26 mouse cellular contexts compared by ENCODE assay signal in genomic region chr13:58955237-58955777, GRCm38 (mm10).
A peak's percentile ranks its signal among the peaks of the same experiment; 100 is the strongest.
DNase-seq lines count a peak whose midpoint lies in the region; ATAC-seq and TF ChIP-seq lines count a peak whose summit lies in the region.
"Had no signal": no experiment of that assay in that cellular context is flagged by ENCODE, and none has a peak within 500 bp of the region (broad histone marks: within the 10 kb centered on the region; RNA-seq: fewer than 3 reads in every experiment).

No protein-coding gene starts in this region.

- H3K27ac ChIP-seq in forebrain, embryonic 13.5 days: peak overlapping the region; percentile 31; the same call in 1 of the 2 replicates
- no peak overlapping the region for H3K27ac ChIP-seq in forebrain, embryonic 10.5 days
- H3K27ac ChIP-seq in ES-E14 (ENCODE audit: insufficient read depth, low read depth, low read length, poor library complexity, severe bottlenecking): peak overlapping the region; percentile 70
- H3K27ac ChIP-seq: limb, embryonic 10.5 days; liver, embryonic 15.5 days; lung, embryonic 15.5 days; midbrain, embryonic 13.5 days; neural tube, embryonic 13.5 days had no signal

- no peak overlapping the region for H3K4me2 ChIP-seq in forebrain, embryonic 13.5 days
- H3K4me2 ChIP-seq: heart, embryonic 11.5 days; liver, embryonic 15.5 days; lung, embryonic 15.5 days; midbrain, embryonic 13.5 days; neural tube, embryonic 13.5 days had no signal

- H3K9me3 ChIP-seq in forebrain, embryonic 13.5 days (replicated peaks): no peaks in the 10 kb centered on the region
- H3K9me3 ChIP-seq in forebrain, embryonic 10.5 days: no peaks in the 10 kb centered on the region
- H3K9me3 ChIP-seq in ES-E14 (ENCODE audit: control insufficient read depth, insufficient read depth, low read depth, low read length): no peaks in the 10 kb centered on the region
- H3K9me3 ChIP-seq: limb, embryonic 10.5 days; liver, embryonic 15.5 days; lung, embryonic 15.5 days; midbrain, embryonic 13.5 days; neural tube, embryonic 13.5 days had no signal

- no peaks in the 10 kb centered on the region for H3K36me3 ChIP-seq in forebrain, embryonic 13.5 days (ENCODE audit: poor library complexity, severe bottlenecking)
- H3K36me3 ChIP-seq in forebrain, embryonic 10.5 days (replicated peaks): no peaks in the 10 kb centered on the region
- no peaks in the 10 kb centered on the region for H3K36me3 ChIP-seq in ES-E14 (ENCODE audit: control insufficient read depth, insufficient read depth, low read length, poor library complexity, severe bottlenecking)
- H3K36me3 ChIP-seq: limb, embryonic 10.5 days; liver, embryonic 15.5 days; lung, embryonic 15.5 days; midbrain, embryonic 13.5 days; neural tube, embryonic 13.5 days had no signal

- ATAC-seq in forebrain, embryonic 13.5 days: peak; percentile 61; the same call in 1 of the 2 replicates
- ATAC-seq: midbrain, embryonic 13.5 days had no signal

- peaks cover 26% of the 10 kb centered on the region for H3K4me1 ChIP-seq in forebrain, embryonic 13.5 days
- peaks cover 37% of the 10 kb centered on the region for H3K4me1 ChIP-seq in forebrain, embryonic 10.5 days
- H3K4me1 ChIP-seq in ES-E14 (ENCODE audit: control insufficient read depth in 2 of 2, insufficient read depth in 2 of 2, low read length in 2 of 2, poor library complexity in 1 of 2): peaks cover 13 to 25% of the 10 kb centered on the region in 2 experiments
- H3K4me1 ChIP-seq: liver, embryonic 15.5 days; lung, embryonic 15.5 days; megakaryocyte, embryonic 14.5 days had no signal

- no peak overlapping the region for H3K4me3 ChIP-seq in forebrain, embryonic 13.5 days
- H3K4me3 ChIP-seq in forebrain, embryonic 10.5 days: no peak overlapping the region
- H3K4me3 ChIP-seq in ES-E14 (ENCODE audit: insufficient read depth in 1 of 2, low read depth in 1 of 2, low read length in 2 of 2, poor library complexity in 1 of 2, severe bottlenecking in 1 of 2): no peak overlapping the region
- H3K4me3 ChIP-seq: erythroblast, embryonic 14.5 days; limb, embryonic 10.5 days; liver, embryonic 15.5 days; lung, embryonic 15.5 days; megakaryocyte, embryonic 14.5 days; midbrain, embryonic 13.5 days; neural tube, embryonic 13.5 days had no signal

- DNase-seq in forebrain, embryonic 10.5 days (ENCODE audit: extremely low spot score, low spot score): no peak
- peak; percentile 42 for DNase-seq in layer of hippocampus, adult 9-11 months
- no peak for DNase-seq in layer of hippocampus, adult 9-10 months (ENCODE audit: low spot score)
- DNase-seq in ES-E14 (ENCODE audit: low read depth, low spot score): no peak
- peak; percentile 67 for DNase-seq in telencephalon, adult 2 months (ENCODE audit: low read depth, low spot score)
- DNase-seq in spleen, postnatal 14 days (ENCODE audit: low spot score in 2 of 2): no peak
- DNase-seq: cerebellum, adult 11 months; cerebellum, adult 9-11 months; gastrocnemius, postnatal 14 days; heart, adult 11 months; kidney, adult 11 months; kidney, postnatal 4 days; liver; lung, postnatal 36 days; right cerebral cortex, adult 18-20 months; thymus, adult 2 months; thymus, postnatal 4 days had no signal

- no peaks in the 10 kb centered on the region for H3K27me3 ChIP-seq in forebrain, embryonic 13.5 days
- H3K27me3 ChIP-seq in forebrain, embryonic 10.5 days (ENCODE audit: poor library complexity, severe bottlenecking): no peaks in the 10 kb centered on the region; the same call in 1 of the 2 replicates
- H3K27me3 ChIP-seq: liver, embryonic 15.5 days; megakaryocyte, embryonic 14.5 days; midbrain, embryonic 13.5 days; neural tube, embryonic 13.5 days had no signal

- in situ Hi-C loops in ES-E14 (cut with MboI; ENCODE audit: low sequenced_read_pairs in 2 of 2, unreplicated experiment in 2 of 2): no loop called here

- 42% methylated on average over 8 of the region's 8 CpGs for WGBS in forebrain, embryonic 13.5 days
- WGBS in forebrain, embryonic 10.5 days: 44% methylated on average over 8 of the region's 8 CpGs

- H3K9ac ChIP-seq in forebrain, embryonic 13.5 days: no peak overlapping the region
- H3K9ac ChIP-seq in ES-E14 (ENCODE audit: insufficient read depth, low read depth, low read length, poor library complexity, severe bottlenecking): no peak overlapping the region
- H3K9ac ChIP-seq: liver, embryonic 15.5 days; lung, embryonic 15.5 days; midbrain, embryonic 13.5 days; neural tube, embryonic 13.5 days had no signal

TF ChIP-seq in ES-E14, 5 proteins besides CTCF, POLR2A, EP300 and RAD21:
- TF ChIP-seq MAFK (IDR thresholded peaks at IDR 0.05; ENCODE audit: insufficient read depth, low read depth, low read length) (no peak), HCFC1 (IDR thresholded peaks at IDR 0.05; ENCODE audit: borderline replicate concordance, insufficient read depth, low read length) (no peak), ZNF384 (IDR thresholded peaks at IDR 0.05; ENCODE audit: low read depth, low read length) (no peak), ZC3H11A (IDR thresholded peaks at IDR 0.05; ENCODE audit: borderline replicate concordance, low read depth, low read length) (no peak), CHD2 (IDR thresholded peaks at IDR 0.05; ENCODE audit: low read depth, low read length) (no peak)

Comparison
In these comparisons a context has a peak if more than half of its experiments do, and no peak if none do; other contexts are left out.
1. DNase-seq: peak in layer of hippocampus, adult 9-11 months (single experiment) and telencephalon, adult 2 months (single experiment); none in forebrain, embryonic 10.5 days (single experiment), layer of hippocampus, adult 9-10 months (single experiment), ES-E14 (single experiment) and spleen, postnatal 14 days (0 of 2).